In the genomic region with DNA sequence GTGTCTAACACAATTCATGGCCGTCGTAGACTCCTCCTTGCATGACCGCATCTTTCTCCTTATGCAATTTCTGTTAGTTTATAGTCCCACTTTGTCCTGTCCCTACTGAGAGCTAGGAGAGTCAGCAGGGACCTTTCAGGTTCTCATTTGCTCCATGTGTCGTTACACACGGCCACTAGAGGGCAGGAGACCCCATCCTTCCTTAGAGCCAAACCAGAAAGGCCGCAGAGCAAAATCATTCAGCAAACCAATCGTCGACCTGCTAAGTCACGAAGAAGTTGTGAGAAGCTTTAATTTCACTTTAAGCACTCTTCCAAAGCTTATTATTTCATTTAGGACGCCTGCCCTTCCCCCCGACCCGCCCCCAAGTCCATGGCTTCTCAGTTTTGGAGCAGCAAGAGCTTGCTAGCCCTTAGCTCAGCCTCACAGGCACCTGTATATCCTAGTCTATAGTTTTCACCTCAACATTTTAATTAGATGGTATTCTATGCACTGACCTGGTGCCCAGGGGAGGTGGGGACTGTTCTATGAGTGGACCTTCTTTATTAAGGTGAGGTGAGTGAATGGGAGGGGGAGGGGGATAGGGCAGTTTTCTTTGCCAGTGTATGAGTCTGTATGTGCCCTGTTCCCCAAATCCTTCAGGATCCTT, we compare ENCODE assay signal across 9 mouse cellular contexts. TPM values are rescaled to one million over a fixed set of nuclear protein-coding genes. Genes with fewer than 3 reads are reported as not detected.
DNase-seq lines count a peak whose midpoint lies in the region; ATAC-seq and TF ChIP-seq lines count a peak whose summit lies in the region.
"Had no signal": no experiment of that assay in that cellular context is flagged by ENCODE, and none has a peak within 500 bp of the region (broad histone marks: within the 10 kb centered on the region; RNA-seq: fewer than 3 reads in every experiment).

No protein-coding gene starts in this region.

- no peaks in the 10 kb centered on the region for H3K36me3 ChIP-seq in midbrain, embryonic 10.5 days
- H3K36me3 ChIP-seq in midbrain, embryonic 16.5 days (ENCODE audit: control insufficient read depth, insufficient read depth, low read length), result no peaks in the 10 kb centered on the region
- no peaks in the 10 kb centered on the region for H3K36me3 ChIP-seq in limb, embryonic 14.5 days (ENCODE audit: control insufficient read depth, insufficient read depth, low read length)
- H3K36me3 ChIP-seq in neural tube, embryonic 11.5 days (ENCODE audit: control insufficient read depth, insufficient read depth, low read length), result no peaks in the 10 kb centered on the region
- H3K36me3 ChIP-seq: neural tube, embryonic 13.5 days had no signal

- no peaks in the 10 kb centered on the region for H3K9me3 ChIP-seq in midbrain, embryonic 10.5 days (replicated peaks)
- no peaks in the 10 kb centered on the region for H3K9me3 ChIP-seq in midbrain, embryonic 16.5 days (replicated peaks; ENCODE audit: control insufficient read depth, low read length, poor library complexity, severe bottlenecking)
- no peaks in the 10 kb centered on the region for H3K9me3 ChIP-seq in limb, embryonic 14.5 days (ENCODE audit: control insufficient read depth, low read length)
- H3K9me3 ChIP-seq in neural tube, embryonic 11.5 days (ENCODE audit: control insufficient read depth, low read length), result no peaks in the 10 kb centered on the region
- H3K9me3 ChIP-seq: neural tube, embryonic 13.5 days had no signal

- no peak overlapping the region for H3K9ac ChIP-seq in midbrain, embryonic 16.5 days (ENCODE audit: low read depth, low read length)
- no peak overlapping the region for H3K9ac ChIP-seq in limb, embryonic 14.5 days (ENCODE audit: low read depth, low read length, severe bottlenecking)
- H3K9ac ChIP-seq in neural tube, embryonic 11.5 days (ENCODE audit: low read length), result no peak overlapping the region
- H3K9ac ChIP-seq: neural tube, embryonic 13.5 days had no signal

- H3K4me1 ChIP-seq in midbrain, embryonic 10.5 days, result no peaks in the 10 kb centered on the region
- H3K4me1 ChIP-seq in midbrain, embryonic 16.5 days (ENCODE audit: control insufficient read depth, insufficient read depth, low read length), result no peaks in the 10 kb centered on the region
- no peaks in the 10 kb centered on the region for H3K4me1 ChIP-seq in limb, embryonic 14.5 days (ENCODE audit: control insufficient read depth, insufficient read depth, low read length)
- H3K4me1 ChIP-seq in neural tube, embryonic 11.5 days (ENCODE audit: control insufficient read depth, insufficient read depth, low read length), result no peaks in the 10 kb centered on the region
- H3K4me1 ChIP-seq: neural tube, embryonic 13.5 days had no signal

- ATAC-seq in midbrain, embryonic 16.5 days, result no peak
- no peak for ATAC-seq in limb, embryonic 14.5 days (ENCODE audit: low FRiP score, low read depth)
- no peak for ATAC-seq in neural tube, embryonic 11.5 days (ENCODE audit: insufficient read depth, low FRiP score, low TSS enrichment)

- TF ChIP-seq POLR2A in limb, embryonic 14.5 days (IDR thresholded peaks at IDR 0.05; ENCODE audit: borderline replicate concordance, extremely low read depth, insufficient read depth, insufficient read length), result no peak

- 21% methylated on average over 12 of the region's 12 CpGs for WGBS in midbrain, embryonic 10.5 days
- 11% methylated on average over 12 of the region's 12 CpGs for WGBS in midbrain, embryonic 16.5 days
- 15% methylated on average over 12 of the region's 12 CpGs for WGBS in limb, embryonic 14.5 days
- 15% methylated on average over 12 of the region's 12 CpGs for WGBS in neural tube, embryonic 11.5 days

- H3K4me2 ChIP-seq in midbrain, embryonic 16.5 days (ENCODE audit: low read length), result no peak overlapping the region
- H3K4me2 ChIP-seq in limb, embryonic 14.5 days (replicated peaks; ENCODE audit: low read depth, low read length, severe bottlenecking), result no peak overlapping the region
- no peak overlapping the region for H3K4me2 ChIP-seq in neural tube, embryonic 11.5 days (ENCODE audit: low read depth)
- H3K4me2 ChIP-seq: neural tube, embryonic 13.5 days had no signal

- DNase-seq in midbrain, embryonic 10.5 days (ENCODE audit: low spot score), result peak; percentile 71
- DNase-seq in cerebellum, adult 9-10 months, result peak; percentile 60
- DNase-seq in gastrocnemius, postnatal 36 days, result peak; percentile 45 to 59
- peak; percentile 70 for DNase-seq in kidney, adult 11 months
- DNase-seq in limb, embryonic 14.5 days (ENCODE audit: low spot score), result peak; percentile 57
- peak; percentile 71 for DNase-seq in neural tube, embryonic 11.5 days (ENCODE audit: low spot score)
- peak; percentile 74 for DNase-seq in testis, postnatal 10 days (ENCODE audit: low spot score)

- no peak overlapping the region for H3K27ac ChIP-seq in midbrain, embryonic 10.5 days (replicated peaks)
- no peak overlapping the region for H3K27ac ChIP-seq in midbrain, embryonic 16.5 days (ENCODE audit: low read length)
- no peak overlapping the region for H3K27ac ChIP-seq in limb, embryonic 14.5 days (replicated peaks; ENCODE audit: low read depth, low read length)
- no peak overlapping the region for H3K27ac ChIP-seq in neural tube, embryonic 11.5 days (ENCODE audit: low read depth, low read length)
- H3K27ac ChIP-seq: neural tube, embryonic 13.5 days had no signal

- no peaks in the 10 kb centered on the region; the same call in none of the 2 replicates for H3K27me3 ChIP-seq in midbrain, embryonic 10.5 days (ENCODE audit: low read depth, poor library complexity, severe bottlenecking)
- H3K27me3 ChIP-seq in midbrain, embryonic 16.5 days (ENCODE audit: control insufficient read depth, insufficient read depth, low read depth, low read length), result no peaks in the 10 kb centered on the region
- H3K27me3 ChIP-seq in limb, embryonic 14.5 days (ENCODE audit: control insufficient read depth, insufficient read depth, low read length), result no peaks in the 10 kb centered on the region
- H3K27me3 ChIP-seq in neural tube, embryonic 11.5 days (ENCODE audit: control insufficient read depth, insufficient read depth, low read length), result no peaks in the 10 kb centered on the region
- H3K27me3 ChIP-seq: neural tube, embryonic 13.5 days had no signal

- intact Hi-C loops in gastrocnemius, postnatal 36 days (cut with DNase I), result loop anchor here (2.0 to 5.0 kb wide), 2 partner anchors 127 to 468 kb away; no protein-coding TSS in a partner anchor

- H3K4me3 ChIP-seq in midbrain, embryonic 10.5 days, result no peak overlapping the region
- H3K4me3 ChIP-seq in midbrain, embryonic 16.5 days (ENCODE audit: low read depth, low read length), result no peak overlapping the region
- no peak overlapping the region for H3K4me3 ChIP-seq in limb, embryonic 14.5 days (replicated peaks; ENCODE audit: low read length)
- no peak overlapping the region for H3K4me3 ChIP-seq in neural tube, embryonic 11.5 days (ENCODE audit: low read depth, low read length)
- H3K4me3 ChIP-seq: neural tube, embryonic 13.5 days had no signal

RNA-seq across cellular contexts. Expression of gene Gimap8, which starts 1.2 kb away (rescaled TPM):
- 0.44 and 0.82 TPM in 2 replicates for polyA plus RNA-seq in midbrain, embryonic 10.5 days (2016; fragmentation: Nextera tagmentation; extraction: Ambion mirVana)
- polyA plus RNA-seq in midbrain, embryonic 16.5 days (2015; fragmentation: Nextera tagmentation; extraction: Ambion mirVana), result 0.37 and 0.48 TPM in 2 replicates
- 1 to 10 TPM; 1.9 to 2.8 TPM for total RNA-seq in gastrocnemius, postnatal 36 days (2021)
- 2.3 TPM in 2 replicates for polyA plus RNA-seq in limb, embryonic 14.5 days (2012; rRNA removed)
- polyA plus RNA-seq in limb, embryonic 14.5 days (2014; fragmentation: Nextera tagmentation; extraction: Ambion mirVana), result 0.40 and 0.70 TPM in 2 replicates
- polyA plus RNA-seq in neural tube, embryonic 11.5 days (2014; fragmentation: Nextera tagmentation; extraction: Ambion mirVana), result 0.18 and 0.23 TPM in 2 replicates

RNA-seq across cellular contexts. Expression of gene AI854703, which starts 19.2 kb away (rescaled TPM):
- polyA plus RNA-seq in midbrain, embryonic 10.5 days (2016; fragmentation: Nextera tagmentation; extraction: Ambion mirVana), result 0.89 TPM in 2 replicates
- 24.9 and 27.4 TPM in 2 replicates for polyA plus RNA-seq in midbrain, embryonic 16.5 days (2015; fragmentation: Nextera tagmentation; extraction: Ambion mirVana)
- under 1 TPM; 0.25 to 0.48 TPM for total RNA-seq in gastrocnemius, postnatal 36 days (2021)
- 1.1 and 1.5 TPM in 2 replicates for polyA plus RNA-seq in limb, embryonic 14.5 days (2012; rRNA removed)
- 0.76 and 0.87 TPM in 2 replicates for polyA plus RNA-seq in limb, embryonic 14.5 days (2014; fragmentation: Nextera tagmentation; extraction: Ambion mirVana)
- 1.6 TPM in 2 replicates for polyA plus RNA-seq in neural tube, embryonic 11.5 days (2014; fragmentation: Nextera tagmentation; extraction: Ambion mirVana)

RNA-seq across cellular contexts. Expression of gene Gimap9, which starts 30.1 kb away (rescaled TPM):
- 2.6 and 3.9 TPM in 2 replicates for polyA plus RNA-seq in midbrain, embryonic 10.5 days (2016; fragmentation: Nextera tagmentation; extraction: Ambion mirVana)
- 1.6 and 3.1 TPM in 2 replicates for polyA plus RNA-seq in midbrain, embryonic 16.5 days (2015; fragmentation: Nextera tagmentation; extraction: Ambion mirVana)
- total RNA-seq in gastrocnemius, postnatal 36 days (2021), result 1 to 10 TPM in 1 of 2 experiments, under 1 TPM in 1; 0.94 to 2.1 TPM
- 5.8 and 6.2 TPM in 2 replicates for polyA plus RNA-seq in limb, embryonic 14.5 days (2012; rRNA removed)
- polyA plus RNA-seq in limb, embryonic 14.5 days (2014; fragmentation: Nextera tagmentation; extraction: Ambion mirVana), result 6.0 and 6.2 TPM in 2 replicates
- polyA plus RNA-seq in neural tube, embryonic 11.5 days (2014; fragmentation: Nextera tagmentation; extraction: Ambion mirVana), result 3.6 and 4.3 TPM in 2 replicates

RNA-seq across cellular contexts. Expression of gene Gimap4, which starts 38.6 kb away (rescaled TPM):
- 5.2 and 5.6 TPM in 2 replicates for polyA plus RNA-seq in midbrain, embryonic 10.5 days (2016; fragmentation: Nextera tagmentation; extraction: Ambion mirVana)
- 0.88 and 1.0 TPM in 2 replicates for polyA plus RNA-seq in midbrain, embryonic 16.5 days (2015; fragmentation: Nextera tagmentation; extraction: Ambion mirVana)
- total RNA-seq in gastrocnemius, postnatal 36 days (2021), result 1 to 10 TPM; 4.1 to 6.5 TPM
- polyA plus RNA-seq in limb, embryonic 14.5 days (2012; rRNA removed), result 9.6 and 9.7 TPM in 2 replicates
- 9.8 and 11.2 TPM in 2 replicates for polyA plus RNA-seq in limb, embryonic 14.5 days (2014; fragmentation: Nextera tagmentation; extraction: Ambion mirVana)
- 4.9 and 5.4 TPM in 2 replicates for polyA plus RNA-seq in neural tube, embryonic 11.5 days (2014; fragmentation: Nextera tagmentation; extraction: Ambion mirVana)

RNA-seq across cellular contexts. Expression of gene Zfp775, which starts 43.9 kb away (rescaled TPM):
- 10.3 and 11.4 TPM in 2 replicates for polyA plus RNA-seq in midbrain, embryonic 10.5 days (2016; fragmentation: Nextera tagmentation; extraction: Ambion mirVana)
- 14.1 and 16.7 TPM in 2 replicates for polyA plus RNA-seq in midbrain, embryonic 16.5 days (2015; fragmentation: Nextera tagmentation; extraction: Ambion mirVana)
- 1 to 10 TPM; 5.9 to 6.4 TPM for total RNA-seq in gastrocnemius, postnatal 36 days (2021)
- polyA plus RNA-seq in limb, embryonic 14.5 days (2012; rRNA removed), result 4.8 and 6.4 TPM in 2 replicates
- 5.8 and 5.9 TPM in 2 replicates for polyA plus RNA-seq in limb, embryonic 14.5 days (2014; fragmentation: Nextera tagmentation; extraction: Ambion mirVana)
- 9.3 and 11.0 TPM in 2 replicates for polyA plus RNA-seq in neural tube, embryonic 11.5 days (2014; fragmentation: Nextera tagmentation; extraction: Ambion mirVana)
